Mouse (Mus musculus): ENCODE data around the gene Pcgf3.
A peak's percentile ranks its signal among the peaks of the same experiment; 100 is the strongest.
"Not testable (repeated sequence)": the region's sequence is repeated elsewhere in the genome, so short reads cannot be mapped to it uniquely, and the experiment has no call there.

Gene Pcgf3

GRCm38 (mm10) chr5:108469617-108470016 is 8.6 kb downstream of the Pcgf3 start:
- no peak for DNase-seq (ENCODE audit: low spot score)

- no peak for DNase-seq (ENCODE audit: low spot score)
These were observed 12.7 kb downstream of the Pcgf3 start for GRCm38 (mm10) chr5:108473737-108474136.

DNA sequence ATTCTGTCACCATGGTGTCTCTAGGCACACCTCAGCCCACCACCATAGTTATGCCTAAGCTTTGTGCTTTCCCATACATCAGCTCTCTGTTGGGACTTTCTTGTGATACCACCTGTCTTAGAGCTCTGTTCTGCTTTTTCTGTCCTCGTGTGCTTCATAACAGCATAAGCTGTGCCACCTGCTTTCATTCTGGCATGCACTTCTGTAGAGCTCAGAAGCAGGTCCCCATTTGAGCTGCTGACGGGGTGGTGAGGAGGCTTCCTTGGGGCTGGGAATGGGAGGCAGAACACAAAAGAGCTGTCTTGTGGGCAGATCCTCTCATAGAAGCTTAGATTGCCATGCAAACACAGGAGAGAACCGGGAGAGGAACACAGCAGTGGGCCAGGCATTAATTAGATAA is 14.9 kb downstream of the Pcgf3 start:
- no peak for DNase-seq (ENCODE audit: low spot score)

GRCm38 (mm10) chr5:108483006-108483405 is 22.0 kb downstream of the Pcgf3 start:
- DNase-seq (ENCODE audit: low spot score) = no peak

DNA sequence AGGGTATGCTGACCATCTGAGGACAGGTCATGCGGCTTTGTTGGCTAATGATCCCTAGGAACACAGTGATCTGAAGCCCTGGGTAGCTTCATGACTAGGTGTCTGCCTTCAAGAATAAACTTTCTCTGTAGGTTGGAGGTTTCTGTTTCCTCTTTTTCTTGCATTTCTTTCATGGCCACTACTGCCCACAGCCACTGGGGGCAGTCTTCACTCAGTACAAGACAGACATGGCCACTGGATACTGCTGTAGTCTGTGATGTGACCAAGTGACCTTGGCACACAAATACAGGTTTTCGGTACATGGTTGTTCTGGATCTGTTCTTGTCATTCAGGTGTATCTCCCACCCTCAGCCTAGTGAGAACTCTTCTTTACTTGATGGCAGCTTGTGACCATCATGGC is 24.2 kb downstream of the Pcgf3 start:
- DNase-seq (ENCODE audit: low spot score) = no peak

GRCm38 (mm10) chr5:108486148-108486547 is 25.1 kb downstream of the Pcgf3 start:
- DNase-seq (ENCODE audit: low spot score) = not testable (repeated sequence)

DNA sequence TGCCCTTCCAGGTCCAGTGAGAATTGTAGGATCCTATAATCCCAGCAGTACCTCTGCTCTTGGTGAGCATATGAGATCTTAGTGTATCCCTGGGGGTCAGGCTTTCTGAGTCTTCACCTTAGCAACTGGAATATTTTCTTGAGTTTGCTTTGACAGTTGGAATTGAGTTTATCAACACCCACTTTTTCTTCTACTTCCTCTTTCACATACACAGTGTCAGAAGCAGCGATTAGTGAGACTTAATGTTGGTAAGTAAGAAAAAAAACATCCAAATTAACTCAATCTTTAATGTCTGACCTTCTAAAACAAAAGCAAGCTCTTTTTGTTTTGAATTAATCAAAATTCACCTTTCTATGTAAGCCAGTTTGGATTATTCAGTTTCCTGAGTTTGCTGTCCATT is 40.5 kb downstream of the Pcgf3 start:
- no peak for DNase-seq (ENCODE audit: low spot score)

DNA sequence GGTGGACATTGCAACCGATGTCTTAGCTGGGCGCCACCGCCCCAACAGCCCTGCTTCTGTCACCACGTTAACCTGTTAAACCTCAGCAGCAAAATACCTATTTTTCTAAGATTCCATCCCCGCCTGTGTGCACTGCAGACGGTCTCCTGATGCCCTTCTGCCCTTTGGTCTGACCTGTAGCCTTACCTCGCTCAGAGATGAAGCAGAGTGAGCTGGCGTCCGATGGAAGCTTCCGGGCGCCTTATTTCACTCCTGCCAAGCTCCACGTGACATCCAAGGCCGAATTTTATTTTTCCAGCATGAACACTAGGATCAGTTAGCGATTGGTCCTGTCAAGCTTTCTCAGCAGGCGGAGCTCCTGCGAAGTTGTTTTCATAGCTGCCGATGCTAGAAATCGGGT is 41.3 kb downstream of the Pcgf3 start:
- no peak for DNase-seq (ENCODE audit: low spot score)

DNA sequence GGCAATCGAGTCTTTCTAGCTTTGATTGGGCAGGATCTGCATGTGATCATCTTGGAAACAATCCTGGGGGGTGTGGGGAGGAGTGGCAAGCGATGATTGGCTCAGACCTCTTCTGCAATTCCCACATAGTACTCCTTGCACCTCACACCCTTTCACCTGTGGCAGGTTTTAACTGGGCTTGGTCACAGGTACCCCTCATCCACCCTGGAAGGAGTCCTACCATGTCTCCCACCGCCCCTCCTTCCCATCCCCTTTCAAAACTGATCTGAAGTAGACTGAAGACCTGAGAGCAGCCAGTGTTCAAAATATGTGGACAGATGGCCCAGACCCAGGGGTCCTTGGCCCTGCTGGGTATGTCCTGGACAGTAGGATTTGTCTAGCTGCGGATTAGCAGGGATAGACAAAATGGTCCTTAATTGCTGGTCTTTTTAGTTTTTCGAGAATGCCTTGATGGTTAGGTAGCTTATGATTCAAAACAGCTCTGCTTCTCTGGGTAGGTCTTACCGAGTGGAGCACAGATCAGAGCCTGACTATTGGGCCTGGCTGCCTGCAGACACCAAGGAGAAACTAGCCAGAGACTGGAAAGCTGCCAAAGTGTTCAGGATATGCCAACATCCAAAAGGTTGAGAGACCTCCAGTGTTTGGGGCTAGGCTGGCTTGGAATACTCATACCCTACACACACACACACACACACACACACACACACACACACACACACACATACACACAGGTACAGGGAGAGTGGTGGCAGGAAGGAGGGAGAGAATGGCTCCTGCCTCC is 54.7 kb downstream of the Pcgf3 start:
- no peak for DNase-seq (ENCODE audit: low spot score)

DNA sequence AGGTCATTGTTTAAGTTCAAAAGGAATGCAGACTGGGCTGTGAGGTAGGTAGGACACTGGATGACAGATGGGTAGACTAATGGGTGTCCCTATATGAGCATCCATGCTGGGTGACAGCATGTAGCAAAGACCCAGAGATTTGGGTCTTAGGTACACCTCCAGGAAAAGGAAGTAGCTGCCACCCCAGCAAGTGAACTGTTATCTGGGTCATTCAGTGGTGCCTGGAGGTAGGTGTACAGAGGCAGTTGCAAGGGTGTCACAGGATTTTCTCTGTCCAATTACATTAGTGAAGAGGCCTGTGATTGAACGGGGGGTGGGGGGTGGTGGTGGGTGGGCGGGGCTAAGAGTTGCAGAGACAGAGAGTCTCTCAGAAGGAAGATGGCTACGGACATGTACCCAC is 55.6 kb downstream of the Pcgf3 start:
- no peak for DNase-seq (ENCODE audit: low spot score)

DNA sequence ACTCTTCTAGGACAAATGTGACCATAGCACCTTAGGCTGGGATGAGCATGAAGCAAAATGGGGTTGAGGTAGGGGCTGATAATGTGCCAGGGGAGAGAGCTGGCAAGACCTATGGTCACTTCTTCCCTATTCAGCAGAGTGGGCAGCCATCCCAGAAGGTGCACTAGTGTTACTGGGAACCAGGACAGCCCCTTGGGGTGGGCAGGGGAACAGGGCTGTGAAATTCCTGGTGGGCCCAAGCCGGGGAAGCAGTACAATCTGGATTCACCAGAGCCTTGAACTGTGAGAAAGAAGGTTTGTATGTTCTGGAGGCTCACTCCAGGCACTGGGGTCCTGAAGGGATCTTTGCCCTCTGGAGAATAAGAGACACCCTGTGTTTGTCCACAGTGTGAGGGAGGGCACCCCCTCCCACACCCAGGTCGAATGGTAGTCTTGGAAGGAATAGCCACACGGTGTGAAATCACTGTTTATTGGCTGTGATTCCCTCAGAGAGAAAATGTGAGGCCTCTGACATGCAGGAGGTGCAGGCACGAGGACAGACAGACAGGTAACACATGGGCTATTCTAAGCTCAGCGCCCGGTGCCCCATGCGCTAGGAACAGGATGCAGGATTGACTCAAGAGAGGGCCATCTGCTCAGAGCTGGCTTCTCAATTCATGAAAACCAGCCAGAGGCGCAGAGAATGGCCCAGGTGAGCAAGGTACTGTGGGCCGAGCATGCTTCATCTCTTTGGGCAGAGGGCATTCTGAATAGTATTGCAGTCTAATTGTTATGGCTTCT is 57.3 kb downstream of the Pcgf3 start:
- no peak for DNase-seq (ENCODE audit: low spot score)

GRCm38 (mm10) chr5:108518951-108519350 is 57.9 kb downstream of the Pcgf3 start:
- no peak for DNase-seq (ENCODE audit: low spot score)

DNA sequence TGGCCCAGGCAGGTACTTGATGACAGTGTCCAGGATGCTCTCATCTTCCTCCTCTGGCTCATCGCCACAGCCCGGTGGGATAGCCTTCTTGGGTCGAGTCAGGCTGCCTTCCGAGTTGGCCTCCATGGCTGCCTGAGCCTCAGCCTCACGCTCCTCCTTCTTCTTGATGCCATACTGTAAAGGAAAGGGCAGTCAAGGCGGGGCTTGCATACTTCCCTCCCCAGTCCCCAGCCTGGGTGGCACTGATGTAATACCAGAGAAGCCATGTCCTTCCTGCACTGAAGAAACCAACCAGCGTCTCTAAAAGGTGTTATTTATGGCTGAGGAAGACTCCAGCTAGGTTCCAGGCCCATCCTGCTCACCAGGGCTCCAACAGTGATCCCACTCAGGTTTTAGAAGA is 59.1 kb downstream of the Pcgf3 start:
- DNase-seq (ENCODE audit: low spot score) = no peak

- no peak for DNase-seq (ENCODE audit: low spot score)
These were observed 60.0 kb downstream of the Pcgf3 start for GRCm38 (mm10) chr5:108521016-108521415.

GRCm38 (mm10) chr5:108521896-108522295 is 60.9 kb downstream of the Pcgf3 start:
- DNase-seq (ENCODE audit: low spot score) = no peak

GRCm38 (mm10) chr5:108522597-108522996 is 61.6 kb downstream of the Pcgf3 start:
- no peak for DNase-seq (ENCODE audit: low spot score)

- no peak for DNase-seq (ENCODE audit: low spot score)
These were observed 73.2 kb downstream of the Pcgf3 start for GRCm38 (mm10) chr5:108534188-108534587.

- DNase-seq (ENCODE audit: low spot score) = no peak
These were observed 82.7 kb downstream of the Pcgf3 start for GRCm38 (mm10) chr5:108543516-108544291.

GRCm38 (mm10) chr5:108547636-108548035 is 86.6 kb downstream of the Pcgf3 start:
- no peak for DNase-seq (ENCODE audit: low spot score)

GRCm38 (mm10) chr5:108549137-108549488 is 88.1 kb downstream of the Pcgf3 start:
- DNase-seq (ENCODE audit: low spot score) = no peak

GRCm38 (mm10) chr5:108549489-108550206 is 88.6 kb downstream of the Pcgf3 start, which contains the start of gene Cplx1:
Gene Cplx1, minus strand, starts transcription at chr5:108550024.
- peak; percentile 77 for DNase-seq (ENCODE audit: low spot score)

DNA sequence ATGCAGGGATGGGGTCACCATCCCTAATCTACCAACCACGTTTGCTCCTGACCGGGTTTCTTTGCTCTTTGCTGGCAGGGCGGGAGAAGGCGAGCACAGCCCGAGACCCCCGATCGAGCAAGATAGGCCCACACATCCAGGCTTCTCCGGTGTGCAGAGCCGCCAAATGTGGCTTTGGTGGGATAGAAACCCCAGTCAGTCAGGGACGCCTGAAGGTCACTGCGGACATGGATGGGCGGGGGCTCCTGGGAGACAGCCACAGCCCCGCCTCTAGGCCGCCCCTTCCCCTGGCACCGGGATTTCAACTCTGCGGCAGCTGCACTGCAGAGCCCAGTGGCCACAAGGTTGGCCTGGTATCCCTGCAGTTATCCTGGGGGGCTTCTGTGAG is 89.2 kb downstream of the Pcgf3 start:
- no peak for DNase-seq (ENCODE audit: low spot score)
